16 mouse cellular contexts compared by ENCODE assay signal in the genomic region with DNA sequence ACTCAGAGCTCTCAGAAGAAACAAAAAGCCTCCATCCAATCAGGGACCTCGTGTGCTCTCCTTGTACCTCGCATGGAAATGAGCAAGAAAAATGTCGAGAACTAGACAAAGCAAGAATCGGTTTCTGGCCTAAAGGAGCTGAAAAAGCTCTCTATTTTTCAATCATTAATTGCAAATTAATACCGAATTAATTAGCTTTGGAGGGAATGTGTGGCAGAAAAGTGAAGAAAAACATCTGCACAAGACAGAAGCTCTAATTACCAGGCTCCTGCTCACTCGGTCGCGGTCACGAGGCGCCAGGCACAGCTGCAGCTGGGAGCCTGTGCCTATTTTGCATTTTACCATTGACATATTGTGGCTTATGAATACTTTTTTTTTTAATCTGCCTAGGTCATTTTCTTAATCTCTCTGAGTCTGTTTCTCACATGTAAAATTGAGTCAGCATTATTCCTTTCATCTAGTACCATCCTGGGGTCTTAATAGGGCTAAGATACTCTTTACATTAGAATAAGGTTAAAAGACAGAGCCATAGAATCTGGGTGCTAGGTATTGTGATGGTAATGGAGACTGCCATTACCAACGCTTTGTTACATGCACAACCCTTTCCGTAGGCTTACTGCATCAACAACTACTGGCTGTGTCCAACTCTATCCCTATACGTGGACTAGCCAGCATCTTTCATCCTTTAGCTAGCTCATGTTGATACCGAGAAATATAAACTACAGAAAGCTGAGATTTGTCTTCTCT.
DNase-seq lines count a peak whose midpoint lies in the region; ATAC-seq lines count a peak whose summit lies in the region.
"Had no signal": no experiment of that assay in that cellular context is flagged by ENCODE, and none has a peak within 500 bp of the region (broad histone marks: within the 10 kb centered on the region; RNA-seq: fewer than 3 reads in every experiment).

No protein-coding gene starts in this region.

- no peak overlapping the region; the same call in 1 of the 2 replicates for H3K9ac ChIP-seq in embryonic facial prominence, embryonic 14.5 days (ENCODE audit: low read depth, low read length)
- no peak overlapping the region for H3K9ac ChIP-seq in hindbrain, embryonic 16.5 days (ENCODE audit: low read depth, low read length)
- no peak overlapping the region for H3K9ac ChIP-seq in liver, embryonic 11.5 days (ENCODE audit: low read depth, low read length)
- H3K9ac ChIP-seq in kidney, embryonic 15.5 days, result no peak overlapping the region
- H3K9ac ChIP-seq: liver, postnatal 0 days had no signal

- 41% methylated on average over 14 of the region's 14 CpGs for WGBS in embryonic facial prominence, embryonic 14.5 days
- WGBS in hindbrain, embryonic 16.5 days, result 13% methylated on average over 14 of the region's 14 CpGs
- 66% methylated on average over 14 of the region's 14 CpGs for WGBS in liver, embryonic 11.5 days
- 37% methylated on average over 14 of the region's 14 CpGs for WGBS in kidney, embryonic 15.5 days

- no peak overlapping the region; the same call in 1 of the 2 replicates for H3K4me2 ChIP-seq in embryonic facial prominence, embryonic 14.5 days (ENCODE audit: low read depth, low read length)
- peak overlapping the region; percentile 41 for H3K4me2 ChIP-seq in hindbrain, embryonic 16.5 days (ENCODE audit: low read length)
- H3K4me2 ChIP-seq in liver, embryonic 11.5 days, result no peak overlapping the region
- H3K4me2 ChIP-seq in kidney, embryonic 15.5 days, result no peak overlapping the region

- no peaks in the 10 kb centered on the region for H3K27me3 ChIP-seq in embryonic facial prominence, embryonic 14.5 days (replicated peaks; ENCODE audit: control insufficient read depth, insufficient read depth, low read length)
- H3K27me3 ChIP-seq in hindbrain, embryonic 16.5 days (replicated peaks; ENCODE audit: control insufficient read depth, insufficient read depth, low read length), result no peaks in the 10 kb centered on the region
- no peaks in the 10 kb centered on the region for H3K27me3 ChIP-seq in liver, embryonic 11.5 days (replicated peaks; ENCODE audit: control insufficient read depth, insufficient read depth, low read length)
- H3K27me3 ChIP-seq in kidney, embryonic 15.5 days, result no peaks in the 10 kb centered on the region

- H3K27ac ChIP-seq in embryonic facial prominence, embryonic 14.5 days (replicated peaks; ENCODE audit: low read depth, low read length), result no peak overlapping the region
- 0 out of 2 replicates have a peak overlapping the region, but pooled peaks have one; percentile 2 for H3K27ac ChIP-seq in hindbrain, embryonic 16.5 days (ENCODE audit: low read depth, low read length)
- H3K27ac ChIP-seq in liver, embryonic 11.5 days (ENCODE audit: low read depth, low read length), result no peak overlapping the region
- no peak overlapping the region for H3K27ac ChIP-seq in kidney, embryonic 15.5 days

- H3K4me1 ChIP-seq in embryonic facial prominence, embryonic 14.5 days (ENCODE audit: control insufficient read depth, insufficient read depth, low read length), result no peaks in the 10 kb centered on the region
- H3K4me1 ChIP-seq in hindbrain, embryonic 16.5 days (ENCODE audit: control insufficient read depth, insufficient read depth, low read depth, low read length), result peaks cover 13% of the 10 kb centered on the region
- no peaks in the 10 kb centered on the region for H3K4me1 ChIP-seq in liver, embryonic 11.5 days (replicated peaks; ENCODE audit: control insufficient read depth, insufficient read depth, low read length)
- H3K4me1 ChIP-seq in kidney, embryonic 15.5 days, result no peaks in the 10 kb centered on the region

- H3K36me3 ChIP-seq in embryonic facial prominence, embryonic 14.5 days (ENCODE audit: control insufficient read depth, insufficient read depth, low read length), result no peaks in the 10 kb centered on the region
- H3K36me3 ChIP-seq in hindbrain, embryonic 16.5 days (ENCODE audit: control insufficient read depth, insufficient read depth, low read length), result no peaks in the 10 kb centered on the region
- H3K36me3 ChIP-seq in liver, embryonic 11.5 days (ENCODE audit: control insufficient read depth, insufficient read depth, low read length), result no peaks in the 10 kb centered on the region
- H3K36me3 ChIP-seq in kidney, embryonic 15.5 days, result no peaks in the 10 kb centered on the region
- H3K36me3 ChIP-seq: G1E had no signal

- ATAC-seq in embryonic facial prominence, embryonic 14.5 days (ENCODE audit: low read depth), result no peak
- peak; percentile 54; the same call in 1 of the 2 replicates for ATAC-seq in hindbrain, embryonic 16.5 days
- ATAC-seq in liver, embryonic 11.5 days (replicated peaks; ENCODE audit: low FRiP score), result no peak
- no peak for ATAC-seq in kidney, embryonic 15.5 days (replicated peaks; ENCODE audit: low FRiP score)
- ATAC-seq: liver, postnatal 0 days had no signal

- H3K4me3 ChIP-seq in embryonic facial prominence, embryonic 14.5 days (ENCODE audit: low read depth, low read length), result no peak overlapping the region
- no peak overlapping the region for H3K4me3 ChIP-seq in hindbrain, embryonic 16.5 days (ENCODE audit: low read length)
- no peak overlapping the region for H3K4me3 ChIP-seq in liver, embryonic 11.5 days (ENCODE audit: low read depth, low read length)
- H3K4me3 ChIP-seq in kidney, embryonic 15.5 days (replicated peaks), result no peak overlapping the region
- H3K4me3 ChIP-seq: erythroblast, embryonic 14.5 days; megakaryocyte, embryonic 14.5 days had no signal

- H3K9me3 ChIP-seq in embryonic facial prominence, embryonic 14.5 days (ENCODE audit: control insufficient read depth, low read length), result no peaks in the 10 kb centered on the region
- H3K9me3 ChIP-seq in hindbrain, embryonic 16.5 days (ENCODE audit: control insufficient read depth, low read length), result no peaks in the 10 kb centered on the region
- H3K9me3 ChIP-seq in liver, embryonic 11.5 days (ENCODE audit: control insufficient read depth, low read length), result no peaks in the 10 kb centered on the region
- no peaks in the 10 kb centered on the region for H3K9me3 ChIP-seq in kidney, embryonic 15.5 days (replicated peaks)
- H3K9me3 ChIP-seq: G1E; megakaryocyte, embryonic 14.5 days had no signal

- peak; percentile 19 to 29 for DNase-seq in spleen, adult 18-20 months
- DNase-seq in spleen, adult 12 weeks (ENCODE audit: low spot score), result no peak
- DNase-seq in embryonic facial prominence, embryonic 14.5 days (ENCODE audit: low spot score), result peak; percentile 42
- DNase-seq in retina, postnatal 1 day, result peak; percentile 46
- DNase-seq in liver, embryonic 11.5 days (ENCODE audit: low spot score), result no peak
- DNase-seq in kidney, adult 9 months, result no peak
- DNase-seq: adrenal gland, adult 2 months; cerebellum, adult 2 months; gastrocnemius, postnatal 36 days; kidney, postnatal 36 days; liver, postnatal 0 days had no signal

Comparison
In these comparisons a context has a peak if more than half of its experiments do, and no peak if none do; other contexts are left out.
1. DNase-seq: peak in spleen, adult 18-20 months (2 of 2), embryonic facial prominence, embryonic 14.5 days (single experiment) and retina, postnatal 1 day (single experiment); none in spleen, adult 12 weeks (single experiment), liver, embryonic 11.5 days (single experiment) and kidney, adult 9 months (single experiment).